Mouse (Mus musculus) lung, postnatal 0 days (tissue): ENCODE measurements around the gene Ercc2. TPM values are rescaled to one million over a fixed set of nuclear protein-coding genes. Genes with fewer than 3 reads are reported as not detected.

Experiments used
- ATAC-seq: fragments of 200-750 bp; cut with Nextera tagmentation; 2 replicates; pipeline ENCODE4 v1.8.0; 2017; ENCODE audit warnings: moderate library complexity
- DNase-seq: peaks from one replicate; pipeline ENCODE4 v3.0.0-alpha.2; 2016; ENCODE audit warnings: low spot score
- H3K27ac ChIP-seq: fragments of 300-500 bp; sonication (generic); 2 replicates; pipeline ENCODE4 v1.5.1; 2014; ENCODE audit warnings: antibody characterized with exemption, mild to moderate bottlenecking, low read length, mixed read lengths
- H3K27me3 ChIP-seq: fragments of 300-500 bp; sonication (generic); replicated peaks from 2 replicates; pipeline ENCODE4 v1.6.1; 2014; ENCODE audit warnings: low read length, mixed read lengths; ENCODE audit not compliant: insufficient read depth
- H3K36me3 ChIP-seq: fragments of 300-500 bp; sonication (generic); 2 replicates; pipeline ENCODE4 v1.6.1; 2014; ENCODE audit warnings: low read length, mixed read lengths; ENCODE audit not compliant: insufficient read depth
- H3K4me1 ChIP-seq: fragments of 300-500 bp; sonication (generic); 2 replicates; pipeline ENCODE4 v1.6.1; 2014; ENCODE audit warnings: antibody characterized with exemption, low read depth, low read length, mixed read lengths; ENCODE audit not compliant: insufficient read depth
- H3K4me2 ChIP-seq: fragments of 300-500 bp; sonication (generic); replicated peaks from 2 replicates; pipeline ENCODE4 v1.6.1; 2014; ENCODE audit warnings: low read depth, mild to moderate bottlenecking, low read length, moderate library complexity, mixed read lengths
- H3K4me3 ChIP-seq: fragments of 300-500 bp; sonication (generic); 2 replicates; pipeline ENCODE4 v1.5.1; 2014; ENCODE audit warnings: low read depth, low read length
- H3K9ac ChIP-seq: fragments of 300-500 bp; sonication (generic); replicated peaks from 2 replicates; pipeline ENCODE4 v1.6.1; 2014; ENCODE audit warnings: low read depth, mild to moderate bottlenecking
- H3K9me3 ChIP-seq: fragments of 300-500 bp; sonication (generic); 2 replicates; pipeline ENCODE4 v1.6.1; 2016; ENCODE audit warnings: low read length, mixed read lengths
- CTCF ChIP-seq: IDR thresholded peaks from 2 replicates; pipeline ENCODE4 v1.5.1; 2016; ENCODE audit warnings: antibody characterized with exemption, mild to moderate bottlenecking
- EP300 ChIP-seq: IDR thresholded peaks from 2 replicates; pipeline ENCODE4 v1.6.1; 2016; ENCODE audit warnings: antibody characterized with exemption, mild to moderate bottlenecking, control low read depth
- WGBS: fragments of 180-500 bp; shearing (Covaris S2); extraction: QIAGEN DNeasy Blood & Tissue Kit; methylation state at CpG from one replicate; pipeline ENCODE4 v1.1.7; 2014; 5-methylcytosine and 5-hydroxymethylcytosine counted together
- polyA plus RNA-seq: library from polyadenylated mRNA; unstranded; fragments of >200 nt; fragmentation: Nextera tagmentation; extraction: Ambion mirVana; gene quantifications from 2 replicates; pipeline ENCODE4 v1.2.1, GENCODE M21; 2015

Gene Ercc2
- polyA plus RNA-seq, 1 experiment from 2014 or later: 9.4 TPM

DNA sequence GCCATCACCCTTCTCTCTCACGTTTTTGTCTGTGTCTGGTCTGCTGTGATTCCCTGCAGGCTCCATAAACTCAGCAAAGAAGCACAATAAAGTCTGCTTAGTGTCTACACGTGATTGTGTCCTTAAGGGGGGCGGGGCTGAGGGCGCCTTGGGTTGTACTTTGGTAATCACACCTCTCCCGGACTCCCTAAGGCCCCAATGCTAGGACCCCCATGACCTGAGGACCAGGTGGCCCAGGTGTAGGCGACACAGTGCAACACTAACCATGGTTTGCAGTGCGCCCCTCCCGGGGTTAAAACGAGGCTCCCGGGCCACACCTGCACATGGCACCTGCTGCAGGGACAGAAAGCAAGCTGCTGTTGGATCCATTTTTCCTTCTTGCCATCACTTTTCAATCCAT lies 40.6 kb upstream of the Ercc2 start:
- WGBS: 17% methylated on average over 10 of the region's 10 CpGs
- Histone ChIP-seq H3K27ac (no peak overlapping the region), H3K36me3 (no peaks in the 10 kb centered on the region), H3K4me1 (peaks cover 12% of the 10 kb centered on the region; the same call in 1 of the 2 replicates), H3K9me3 (no peaks in the 10 kb centered on the region), H3K4me3 (no peak overlapping the region), H3K4me2 (no peak overlapping the region), H3K27me3 (0 out of 2 replicates have a peak, but pooled peaks cover 4% of the 10 kb centered on the region), H3K9ac (no peak overlapping the region)
- ATAC-seq: no peak
- no peak for TF ChIP-seq EP300
- TF ChIP-seq CTCF: no peak
- DNase-seq: no peak

GRCm38 (mm10) chr7:19341761-19342409 lies 39.9 kb upstream of the Ercc2 start:
- Histone ChIP-seq H3K27ac (no peak overlapping the region), H3K4me3 (peak overlapping the region; percentile 27), H3K4me2 (peak overlapping the region; percentile 54), H3K9me3 (no peaks in the 10 kb centered on the region), H3K36me3 (no peaks in the 10 kb centered on the region), H3K27me3 (0 out of 2 replicates have a peak, but pooled peaks cover 4% of the 10 kb centered on the region), H3K9ac (no peak overlapping the region), H3K4me1 (peaks cover 12% of the 10 kb centered on the region; the same call in 1 of the 2 replicates)
- peak; percentile 62 for DNase-seq
- WGBS: under 1% methylated on average over 39 of the region's 41 CpGs
- ATAC-seq: peak; percentile 14; the same call in 1 of the 2 replicates
- no peak for TF ChIP-seq CTCF
- TF ChIP-seq EP300: no peak

GRCm38 (mm10) chr7:19342481-19343027 lies 39.3 kb upstream of the Ercc2 start:
- no peak overlapping the region for H3K9ac ChIP-seq
- H3K27ac ChIP-seq: no peak overlapping the region
- peak overlapping the region; percentile 27 for H3K4me3 ChIP-seq
- ATAC-seq (0 out of 2 replicates have a peak, but pooled peaks have one; percentile 2), DNase-seq (peak; percentile 84)
- H3K9me3 ChIP-seq: no peaks in the 10 kb centered on the region
- 0 out of 2 replicates have a peak, but pooled peaks cover 4% of the 10 kb centered on the region for H3K27me3 ChIP-seq
- WGBS: under 1% methylated on average over 27 of the region's 27 CpGs
- H3K36me3 ChIP-seq: no peaks in the 10 kb centered on the region
- H3K4me1 ChIP-seq: peaks cover 12% of the 10 kb centered on the region; the same call in 1 of the 2 replicates
- H3K4me2 ChIP-seq: peak overlapping the region; percentile 54
- TF ChIP-seq CTCF: peak; percentile 98
- no peak for TF ChIP-seq EP300

GRCm38 (mm10) chr7:19343210-19343808 lies 38.5 kb upstream of the Ercc2 start:
- Histone ChIP-seq H3K9ac (no peak overlapping the region), H3K36me3 (peaks cover under 1% of the 10 kb centered on the region; the same call in 1 of the 2 replicates), H3K4me3 (no peak overlapping the region), H3K27me3 (0 out of 2 replicates have a peak, but pooled peaks cover 4% of the 10 kb centered on the region), H3K4me2 (0 out of 2 replicates have a peak overlapping the region, but pooled peaks have one; percentile 12), H3K4me1 (peaks cover 12% of the 10 kb centered on the region; the same call in 1 of the 2 replicates), H3K9me3 (no peaks in the 10 kb centered on the region), H3K27ac (no peak overlapping the region)
- whole genome bisulfite sequencing: 1% methylated on average over 11 of the region's 11 CpGs
- DNase-seq (peak; percentile 85), ATAC-seq (no peak)
- no peak for TF ChIP-seq EP300
- peak; percentile 95 for TF ChIP-seq CTCF

DNA sequence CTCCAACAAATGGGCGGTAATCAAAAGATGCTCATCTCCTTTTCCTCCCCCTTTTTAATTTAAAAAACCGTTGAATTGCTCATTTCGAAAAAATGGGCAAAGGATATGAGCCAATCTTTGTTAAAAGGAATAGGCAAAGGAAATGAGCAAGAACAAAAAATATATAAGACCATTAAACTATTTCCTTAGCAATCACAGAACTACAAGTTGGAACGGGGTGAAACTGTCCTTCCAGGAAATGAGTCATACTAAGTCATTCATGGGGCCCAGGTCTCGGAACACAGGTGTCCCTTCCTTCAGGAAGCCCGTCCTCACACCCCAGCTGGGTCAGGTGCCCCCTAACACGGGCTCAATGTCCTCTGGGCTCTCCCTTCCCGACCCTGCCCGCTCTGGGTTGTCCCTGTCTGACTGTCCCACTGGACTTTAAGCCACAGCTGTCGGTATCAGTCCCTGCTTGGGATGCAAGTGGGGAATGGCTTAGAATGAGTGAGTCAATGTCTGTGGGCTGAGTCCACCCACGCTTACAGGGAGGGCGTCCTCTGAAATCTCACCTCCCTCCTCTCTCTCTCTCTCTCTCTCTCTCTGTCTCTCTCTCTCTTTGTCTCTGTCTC lies 37.5 kb upstream of the Ercc2 start, which contains the start of gene Ercc1:
Ercc1 (plus strand) TSS at position 542 of the 611 bp plus-strand sequence.
- H3K27me3 ChIP-seq: 0 out of 2 replicates have a peak, but pooled peaks cover 4% of the 10 kb centered on the region
- H3K36me3 ChIP-seq: peaks cover 10% of the 10 kb centered on the region
- peaks cover 12% of the 10 kb centered on the region; the same call in 1 of the 2 replicates for H3K4me1 ChIP-seq
- ATAC-seq (no peak), DNase-seq (no peak)
- H3K27ac ChIP-seq: peak within 1 kb of the TSS; percentile 73
- no peaks in the 10 kb centered on the region for H3K9me3 ChIP-seq
- peak within 1 kb of the TSS; percentile 76 for H3K4me3 ChIP-seq
- WGBS: 15% methylated on average over 12 of the region's 12 CpGs
- H3K4me2 ChIP-seq: peak within 1 kb of the TSS; percentile 63
- TF ChIP-seq CTCF (no peak), EP300 (no peak)
- H3K9ac ChIP-seq: peak within 1 kb of the TSS; percentile 48
